Mouse (Mus musculus) cerebellum, adult 2 months (tissue): ENCODE data around the gene Dzip1l.

Experiments used
- CTCF ChIP-seq: fragments of 200-500 bp; IDR thresholded peaks from 2 replicates; pipeline ENCODE4 v1.5.1; 2011; ENCODE audit warnings: low read depth, mild to moderate bottlenecking, control low read depth, low read length, moderate library complexity, borderline replicate concordance; ENCODE audit not compliant: insufficient read depth
- POLR2A ChIP-seq: fragments of 200-500 bp; IDR thresholded peaks from 2 replicates; pipeline ENCODE4 v1.6.1; 2011; ENCODE audit warnings: low read length, control low read depth, borderline replicate concordance; ENCODE audit not compliant: insufficient read depth

- TF ChIP-seq CTCF: no peak
- TF ChIP-seq POLR2A: no peak
Observed at GRCm38 (mm10) chr9:99630071-99630470, 775 bp downstream of the Dzip1l start.
